ENCODE assay signal across 5 mouse cellular contexts in genomic region chrX:126223296-126223695, GRCm38 (mm10).
DNase-seq lines count a peak whose midpoint lies in the region; TF ChIP-seq lines count a peak whose summit lies in the region.
"Not testable (repeated sequence)": the region's sequence is repeated elsewhere in the genome, so short reads cannot be mapped to it uniquely, and the experiment has no call there.

No protein-coding gene starts in this region.

- not testable (repeated sequence) for H3K36me3 ChIP-seq in MEL (ENCODE audit: control insufficient read depth in 1 of 2, insufficient read depth in 2 of 2, low read length in 2 of 2)

- not testable (repeated sequence) for H3K9me3 ChIP-seq in MEL (replicated peaks; ENCODE audit: insufficient read depth, low read length)

- DNase-seq in 3T3-L1 (ENCODE audit: low read depth, low spot score) (peak; percentile 50), A20 (ENCODE audit: low read depth, low spot score) (peak; percentile 10), MEL (ENCODE audit: low read depth, low spot score) (peak; percentile 35), R1 (ENCODE audit: low read depth, low spot score) (peak; percentile 1), adipocyte (ENCODE audit: low spot score) (peak; percentile 16)

- H3K79me2 ChIP-seq in MEL (ENCODE audit: control insufficient read depth, insufficient read depth, low read length, poor library complexity), result not testable (repeated sequence)

- H3K27ac ChIP-seq in MEL (ENCODE audit: control insufficient read depth, low read depth, low read length), result not testable (repeated sequence)

- not testable (repeated sequence) for H3K27me3 ChIP-seq in MEL (ENCODE audit: control insufficient read depth in 1 of 2, insufficient read depth in 2 of 2, low read length in 2 of 2)

- not testable (repeated sequence) for H3K9ac ChIP-seq in MEL (ENCODE audit: control insufficient read depth, low read depth, low read length, poor library complexity, severe bottlenecking)

- TF ChIP-seq POLR2A in MEL (IDR thresholded peaks at IDR 0.05; ENCODE audit: control insufficient read depth in 1 of 2, insufficient read depth in 1 of 2, low read depth in 1 of 2, low read length in 2 of 2, poor library complexity in 1 of 2), result not testable (repeated sequence)

- H3K4me3 ChIP-seq in MEL (ENCODE audit: control insufficient read depth in 1 of 2, insufficient read depth in 1 of 2, low read depth in 2 of 2, low read length in 2 of 2), result not testable (repeated sequence)

- not testable (repeated sequence) for H3K4me1 ChIP-seq in MEL (ENCODE audit: control insufficient read depth in 1 of 2, insufficient read depth in 2 of 2, low read length in 2 of 2)

- TF ChIP-seq RAD21 in MEL (IDR thresholded peaks at IDR 0.05; ENCODE audit: low read depth, low read length), result not testable (repeated sequence)

- peak in 2 of 3 experiments; percentile 5 to 9; a peak in 1 of 6 replicates for TF ChIP-seq CTCF in MEL (IDR thresholded peaks at IDR 0.05 in 2 of 3, conservative IDR thresholded peaks at IDR 0.05 in 1 of 3; ENCODE audit: control insufficient read depth in 1 of 3, insufficient read depth in 1 of 3, low read depth in 2 of 3, low read length in 3 of 3, poor library complexity in 1 of 3, severe bottlenecking in 1 of 3)

- TF ChIP-seq EP300 in MEL (IDR thresholded peaks at IDR 0.05; ENCODE audit: low read depth in 1 of 2, low read length in 2 of 2), result not testable (repeated sequence)

TF ChIP-seq in MEL, 35 proteins besides CTCF, POLR2A, EP300 and RAD21:
- peak; percentile 22; the same call in 1 of the 2 replicates for TF ChIP-seq SMC3 (IDR thresholded peaks at IDR 0.05; ENCODE audit: low read depth, low read length)
